Mouse (Mus musculus) adrenal gland, postnatal 10 days (tissue): Measurements from ENCODE around the gene Nufip2. TPM values are rescaled to one million over a fixed set of nuclear protein-coding genes. Genes with fewer than 3 reads are reported as not detected.

Source experiments
- total RNA-seq, 2 experiments: library from RNA; stranded (reverse); gene quantifications; 2 replicates each; pipeline ENCODE4 v1.2.3; 2021

Nufip2 gene
- total RNA-seq, 2 experiments from 2014 or later, result 66.1 to 69.1 TPM

Other genes starting within 250 kb of the Nufip2 start
- gene Coro6, start 223.7 kb upstream of the Nufip2 start, total RNA-seq, result 10 to 100 TPM in 1 of 2 experiments, 1 to 10 TPM in 1; 5.4 to 24.8 TPM
- 10 to 100 TPM in 1 of 2 experiments, 1 to 10 TPM in 1; 8.3 to 13.4 TPM for gene Ankrd13b, start 196.5 kb upstream of the Nufip2 start, total RNA-seq
- 10 to 100 TPM; 49.7 to 57.8 TPM for gene Git1, start 192.6 kb upstream of the Nufip2 start, total RNA-seq
- 10 to 100 TPM; 26.1 to 27.5 TPM for gene Abhd15, start 171.0 kb upstream of the Nufip2 start, total RNA-seq
- gene Trp53i13, start 170.2 kb upstream of the Nufip2 start, total RNA-seq, result 10 to 100 TPM; 12.9 to 13.2 TPM
- gene Gm10392, start 167.0 kb upstream of the Nufip2 start, total RNA-seq, result not detected
- 10 to 100 TPM; 45.4 to 52.4 TPM for gene Taok1, start 78.3 kb upstream of the Nufip2 start, total RNA-seq
- gene Cryba1, start 39.1 kb downstream of the Nufip2 start, total RNA-seq, result not detected
- 10 to 100 TPM; 53.9 to 80.1 TPM for gene Myo18a, start 77.1 kb downstream of the Nufip2 start, total RNA-seq
- gene Gm10277, start 101.6 kb downstream of the Nufip2 start, total RNA-seq, result not detected
- 10 to 100 TPM; 14.0 to 25.8 TPM for gene Pipox, start 207.9 kb downstream of the Nufip2 start, total RNA-seq
- 1 to 10 TPM; 2.5 to 3.6 TPM for gene Sez6, start 244.6 kb downstream of the Nufip2 start, total RNA-seq